Mouse (Mus musculus): ENCODE results near the gene Nfkbie. TPM values are rescaled to one million over a fixed set of nuclear protein-coding genes. Genes with fewer than 3 reads are reported as not detected.
A peak's percentile ranks its signal among the peaks of the same experiment; 100 is the strongest.

The Nfkbie gene
- polyA plus RNA-seq, 1 experiment: 50.4 TPM

DNA sequence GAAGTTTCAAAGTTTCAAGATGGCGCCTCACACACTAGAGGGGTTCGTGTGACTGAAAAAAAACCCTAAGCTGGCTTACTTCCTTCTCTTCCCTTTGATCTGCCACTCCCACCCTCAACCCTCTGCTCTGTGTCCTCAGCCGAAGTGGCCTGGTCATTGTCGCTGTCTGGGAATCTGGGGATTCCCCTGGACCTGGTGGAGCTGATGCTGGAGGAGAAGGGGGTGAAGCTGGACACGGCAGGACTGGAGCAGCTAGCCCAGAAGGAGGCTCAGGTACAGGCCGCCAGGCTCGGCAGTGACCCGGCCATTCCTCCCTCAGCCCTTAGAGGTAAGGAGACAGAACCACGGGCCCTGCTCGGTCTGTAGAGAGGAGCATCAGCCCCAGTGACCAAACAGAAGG, 39.7 kb upstream of the Nfkbie start:
- Histone ChIP-seq H3K27me3 (ENCODE audit: control insufficient read depth, insufficient read depth, low read length) (no peaks in the 10 kb centered on the region), H3K4me1 (ENCODE audit: control insufficient read depth, insufficient read depth, insufficient read length) (no peaks in the 10 kb centered on the region), H3K36me3 (ENCODE audit: control insufficient read depth, insufficient read depth, low read length) (peaks cover 10% of the 10 kb centered on the region), H3K27ac (ENCODE audit: insufficient read depth, low read length) (no peak overlapping the region), H3K4me3 (ENCODE audit: extremely low read depth, insufficient read depth, insufficient read length) (no peak overlapping the region)
- no peak for DNase-seq (ENCODE audit: low read depth in 1 of 2, low spot score in 2 of 2)
- WGBS: 88% methylated on average over 10 of the region's 10 CpGs
- TF ChIP-seq CTCF (IDR thresholded peaks at IDR 0.05; ENCODE audit: extremely low read depth, insufficient read depth, insufficient read length, insufficient replicate concordance) (no peak), POLR2A (IDR thresholded peaks at IDR 0.05; ENCODE audit: low read depth, low read length) (no peak)

DNA sequence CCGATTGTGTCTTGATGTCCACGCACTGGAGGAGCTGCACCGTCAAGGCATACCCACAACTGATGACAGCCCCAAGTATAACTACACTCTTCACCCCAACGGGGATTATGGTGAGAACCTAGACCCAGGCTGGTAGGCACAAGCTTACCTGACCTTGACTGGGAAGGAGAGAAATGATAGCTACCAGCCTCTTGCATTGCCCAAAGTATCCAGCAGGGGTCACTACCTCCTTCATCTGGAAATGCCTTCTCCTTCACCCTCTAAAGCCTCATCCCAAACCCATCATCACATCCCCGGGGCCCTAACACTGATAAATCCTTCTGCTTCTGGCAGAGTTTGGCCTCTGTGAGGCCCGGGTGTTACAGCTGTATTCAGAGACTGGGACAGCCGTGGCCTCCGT, 39.0 kb upstream of the Nfkbie start:
- Histone ChIP-seq H3K27me3 (ENCODE audit: control insufficient read depth, insufficient read depth, low read length) (no peaks in the 10 kb centered on the region), H3K4me1 (ENCODE audit: control insufficient read depth, insufficient read depth, insufficient read length) (no peaks in the 10 kb centered on the region), H3K4me3 (ENCODE audit: extremely low read depth, insufficient read depth, insufficient read length) (no peak overlapping the region), H3K27ac (ENCODE audit: insufficient read depth, low read length) (no peak overlapping the region), H3K36me3 (ENCODE audit: control insufficient read depth, insufficient read depth, low read length) (peaks cover 10% of the 10 kb centered on the region)
- TF ChIP-seq POLR2A (IDR thresholded peaks at IDR 0.05; ENCODE audit: low read depth, low read length): no peak
- TF ChIP-seq CTCF (IDR thresholded peaks at IDR 0.05; ENCODE audit: extremely low read depth, insufficient read depth, insufficient read length, insufficient replicate concordance): peak; percentile 65; the same call in 1 of the 2 replicates
- DNase-seq (ENCODE audit: low read depth in 1 of 2, low spot score in 2 of 2): peak; percentile 41 to 70
- WGBS: 62% methylated on average over 8 of the region's 8 CpGs

DNA sequence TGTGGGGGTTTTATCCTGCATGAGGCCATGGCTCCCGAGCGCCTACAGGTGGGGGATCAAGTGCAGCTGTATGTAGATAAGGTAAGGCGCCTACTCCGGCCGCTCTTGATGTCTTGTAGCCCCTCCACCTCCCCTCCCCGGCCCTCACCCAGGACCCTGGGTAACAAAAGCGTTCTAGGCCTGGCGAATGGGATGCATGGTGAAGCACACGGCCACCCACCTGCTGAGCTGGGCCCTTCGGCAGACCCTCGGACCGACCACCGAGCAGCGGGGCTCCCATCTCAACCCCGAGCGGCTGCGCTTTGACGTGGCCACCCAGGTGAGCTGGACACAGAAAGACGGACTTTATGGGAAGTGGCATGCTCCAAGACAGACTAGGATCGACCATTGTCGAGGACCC, 38.4 kb upstream of the Nfkbie start:
- TF ChIP-seq CTCF (IDR thresholded peaks at IDR 0.05; ENCODE audit: extremely low read depth, insufficient read depth, insufficient read length, insufficient replicate concordance): no peak
- no peak for TF ChIP-seq POLR2A (IDR thresholded peaks at IDR 0.05; ENCODE audit: low read depth, low read length)
- 94% methylated on average over 21 of the region's 21 CpGs for whole genome bisulfite sequencing
- H3K36me3 ChIP-seq (ENCODE audit: control insufficient read depth, insufficient read depth, low read length): peaks cover 10% of the 10 kb centered on the region

DNA sequence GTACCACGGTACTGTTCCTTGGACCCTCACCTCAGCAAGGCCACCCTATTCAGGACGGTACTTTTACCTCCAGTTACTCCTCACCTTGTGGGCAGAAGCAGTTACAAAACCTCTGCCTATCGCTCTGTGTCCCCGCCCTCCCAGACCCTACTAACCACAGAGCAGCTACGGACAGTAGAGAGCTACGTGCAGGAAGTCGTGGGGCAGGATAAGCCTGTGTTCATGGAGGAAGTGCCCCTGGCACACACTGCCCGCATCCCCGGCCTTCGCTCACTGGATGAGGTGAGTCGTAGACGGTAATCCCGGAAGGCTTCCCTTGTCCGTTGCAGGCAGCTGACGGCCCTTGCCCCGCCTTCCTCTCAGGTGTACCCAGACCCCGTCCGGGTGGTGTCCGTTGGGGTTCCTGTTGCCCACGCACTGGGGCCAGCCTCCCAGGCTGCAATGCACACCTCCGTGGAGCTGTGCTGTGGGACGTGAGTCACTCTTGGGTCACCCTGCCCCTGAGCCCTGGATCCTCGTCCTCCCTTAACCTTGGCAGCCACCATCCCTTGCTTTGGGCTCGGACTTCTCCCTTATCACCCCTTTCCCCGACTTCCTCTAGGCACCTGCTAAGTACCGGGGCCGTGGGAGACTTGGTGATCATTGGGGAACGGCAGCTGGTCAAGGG, 37.8 kb upstream of the Nfkbie start:
- WGBS: 66% methylated on average over 28 of the region's 28 CpGs
- no peak for TF ChIP-seq CTCF (IDR thresholded peaks at IDR 0.05; ENCODE audit: extremely low read depth, insufficient read depth, insufficient read length, insufficient replicate concordance)
- no peak for TF ChIP-seq POLR2A (IDR thresholded peaks at IDR 0.05; ENCODE audit: low read depth, low read length)
- Histone ChIP-seq H3K4me3 (ENCODE audit: extremely low read depth, insufficient read depth, insufficient read length) (no peak overlapping the region), H3K36me3 (ENCODE audit: control insufficient read depth, insufficient read depth, low read length) (peaks cover 10% of the 10 kb centered on the region), H3K27ac (ENCODE audit: insufficient read depth, low read length) (no peak overlapping the region), H3K27me3 (ENCODE audit: control insufficient read depth, insufficient read depth, low read length) (no peaks in the 10 kb centered on the region), H3K4me1 (ENCODE audit: control insufficient read depth, insufficient read depth, insufficient read length) (no peaks in the 10 kb centered on the region)
- DNase-seq (ENCODE audit: low read depth in 1 of 2, low spot score in 2 of 2): no peak

More for the DNA sequence above, 38.4 kb upstream of the Nfkbie start:
- no peak overlapping the region for H3K27ac ChIP-seq (ENCODE audit: insufficient read depth, low read length)
- no peak overlapping the region for H3K4me3 ChIP-seq (ENCODE audit: extremely low read depth, insufficient read depth, insufficient read length)
- H3K4me1 ChIP-seq (ENCODE audit: control insufficient read depth, insufficient read depth, insufficient read length): no peaks in the 10 kb centered on the region
- no peaks in the 10 kb centered on the region for H3K27me3 ChIP-seq (ENCODE audit: control insufficient read depth, insufficient read depth, low read length)
- no peak for DNase-seq (ENCODE audit: low read depth in 1 of 2, low spot score in 2 of 2)

DNA sequence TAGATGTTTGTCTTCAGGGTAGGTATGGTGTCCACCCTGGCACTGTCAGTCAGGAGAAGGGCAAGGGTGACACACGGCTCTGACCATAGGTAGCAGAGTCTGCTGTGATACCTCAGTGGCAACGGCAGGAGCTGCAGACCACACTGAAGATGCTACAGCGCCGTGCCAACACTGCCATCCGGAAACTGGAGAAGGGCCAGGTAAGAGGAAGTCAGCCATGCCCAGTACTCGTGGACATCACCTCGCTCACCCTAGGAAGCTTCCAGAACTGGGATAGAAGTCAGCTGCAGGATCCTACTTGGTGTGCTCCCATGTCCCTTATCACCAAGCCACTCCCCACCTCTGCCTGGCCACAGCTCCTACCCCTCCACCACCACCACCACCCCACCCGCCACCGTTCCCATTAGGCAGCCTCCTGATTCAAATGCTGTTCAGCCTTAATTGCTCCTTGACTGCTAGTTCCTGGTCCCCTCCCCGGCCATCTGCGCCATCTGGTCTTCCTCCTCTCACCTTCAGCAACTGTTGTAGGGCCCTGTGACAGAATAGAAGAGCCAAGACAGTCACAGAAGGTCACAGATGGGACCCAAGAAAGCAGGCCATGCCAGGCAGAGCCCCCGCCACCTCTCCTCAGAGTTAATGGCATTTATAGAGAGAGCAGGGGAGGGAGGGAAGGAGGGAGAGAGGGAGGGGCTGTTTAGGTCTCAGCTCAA, 36.6 kb upstream of the Nfkbie start:
- H3K36me3 ChIP-seq (ENCODE audit: control insufficient read depth, insufficient read depth, low read length): peaks cover 10% of the 10 kb centered on the region
- no peak for TF ChIP-seq CTCF (IDR thresholded peaks at IDR 0.05; ENCODE audit: extremely low read depth, insufficient read depth, insufficient read length, insufficient replicate concordance)
- no peak for TF ChIP-seq POLR2A (IDR thresholded peaks at IDR 0.05; ENCODE audit: low read depth, low read length)
- DNase-seq (ENCODE audit: low read depth in 1 of 2, low spot score in 2 of 2): no peak
- no peak overlapping the region for H3K4me3 ChIP-seq (ENCODE audit: extremely low read depth, insufficient read depth, insufficient read length)
- no peak overlapping the region for H3K27ac ChIP-seq (ENCODE audit: insufficient read depth, low read length)
- H3K4me1 ChIP-seq (ENCODE audit: control insufficient read depth, insufficient read depth, insufficient read length): no peaks in the 10 kb centered on the region
- 92% methylated on average over 12 of the region's 12 CpGs for WGBS
- H3K27me3 ChIP-seq (ENCODE audit: control insufficient read depth, insufficient read depth, low read length): 0 out of 2 replicates have a peak, but pooled peaks cover 3% of the 10 kb centered on the region

DNA sequence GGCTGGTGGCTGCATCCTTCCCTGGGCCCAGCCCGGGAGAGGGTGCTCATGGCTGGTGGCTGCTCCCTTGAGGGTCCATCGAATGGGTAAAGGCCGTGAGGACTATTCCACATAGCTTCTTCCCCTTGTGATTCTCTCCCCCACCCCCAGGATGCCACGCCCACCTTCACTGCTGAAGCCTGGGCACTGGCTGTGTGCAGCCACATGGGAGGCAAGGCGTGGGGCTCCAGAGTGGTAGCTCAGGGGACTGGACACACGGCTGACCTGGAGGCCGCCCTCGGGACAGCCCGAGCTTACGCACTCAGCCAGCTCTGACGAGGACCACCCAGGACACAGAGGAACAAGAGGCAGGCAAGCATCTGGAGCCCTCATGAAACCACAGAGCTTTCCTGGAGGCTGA, 35.4 kb upstream of the Nfkbie start:
- WGBS: 90% methylated on average over 11 of the region's 11 CpGs
- Histone ChIP-seq H3K27ac (ENCODE audit: insufficient read depth, low read length) (no peak overlapping the region), H3K27me3 (ENCODE audit: control insufficient read depth, insufficient read depth, low read length) (0 out of 2 replicates have a peak, but pooled peaks cover 3% of the 10 kb centered on the region), H3K4me1 (ENCODE audit: control insufficient read depth, insufficient read depth, insufficient read length) (no peaks in the 10 kb centered on the region), H3K4me3 (ENCODE audit: extremely low read depth, insufficient read depth, insufficient read length) (no peak overlapping the region), H3K36me3 (ENCODE audit: control insufficient read depth, insufficient read depth, low read length) (peaks cover 10% of the 10 kb centered on the region)
- TF ChIP-seq CTCF (IDR thresholded peaks at IDR 0.05; ENCODE audit: extremely low read depth, insufficient read depth, insufficient read length, insufficient replicate concordance) (no peak), POLR2A (IDR thresholded peaks at IDR 0.05; ENCODE audit: low read depth, low read length) (no peak)
- DNase-seq (ENCODE audit: low read depth in 1 of 2, low spot score in 2 of 2): no peak

DNA sequence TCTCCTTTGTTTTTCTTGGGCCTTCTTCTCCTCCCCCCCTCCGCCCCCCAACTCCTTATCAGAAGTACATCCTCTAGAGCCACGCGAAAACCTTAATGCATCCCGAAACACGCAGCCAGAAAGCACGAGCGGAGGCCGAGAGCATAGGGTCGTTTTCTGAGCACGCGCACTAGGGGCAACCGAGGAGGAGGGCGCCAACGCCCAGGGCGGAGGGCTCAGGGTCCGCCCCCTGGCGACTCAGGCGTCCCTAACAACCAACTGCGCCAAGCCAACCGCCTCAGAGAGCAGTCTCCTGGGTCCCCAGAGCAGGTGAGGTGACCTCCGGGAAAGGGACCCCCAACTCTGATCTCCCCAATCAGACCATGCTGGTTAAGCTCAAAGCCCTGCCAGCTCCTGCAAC, 32.2 kb upstream of the Nfkbie start, which contains the start of gene Tcte1:
Gene Tcte1, plus strand, starts transcription at position 172 of the 400 bp plus-strand sequence.
- WGBS: 12% methylated on average over 21 of the region's 21 CpGs
- Histone ChIP-seq H3K4me3 (ENCODE audit: extremely low read depth, insufficient read depth, insufficient read length) (no peak within 1 kb of the TSS), H3K27me3 (ENCODE audit: control insufficient read depth, insufficient read depth, low read length) (0 out of 2 replicates have a peak, but pooled peaks cover 3% of the 10 kb centered on the region), H3K4me1 (ENCODE audit: control insufficient read depth, insufficient read depth, insufficient read length) (no peaks in the 10 kb centered on the region), H3K27ac (ENCODE audit: insufficient read depth, low read length) (no peak within 1 kb of the TSS), H3K36me3 (ENCODE audit: control insufficient read depth, insufficient read depth, low read length) (peaks cover 8% of the 10 kb centered on the region)
- DNase-seq (ENCODE audit: low read depth in 1 of 2, low spot score in 2 of 2): no peak
- TF ChIP-seq POLR2A (IDR thresholded peaks at IDR 0.05; ENCODE audit: low read depth, low read length) (no peak), CTCF (IDR thresholded peaks at IDR 0.05; ENCODE audit: extremely low read depth, insufficient read depth, insufficient read length, insufficient replicate concordance) (no peak)

Data from spleen, adult 2 months (tissue).